Mouse (Mus musculus): ENCODE results near the gene Cytl1.

Gene Cytl1

DNA sequence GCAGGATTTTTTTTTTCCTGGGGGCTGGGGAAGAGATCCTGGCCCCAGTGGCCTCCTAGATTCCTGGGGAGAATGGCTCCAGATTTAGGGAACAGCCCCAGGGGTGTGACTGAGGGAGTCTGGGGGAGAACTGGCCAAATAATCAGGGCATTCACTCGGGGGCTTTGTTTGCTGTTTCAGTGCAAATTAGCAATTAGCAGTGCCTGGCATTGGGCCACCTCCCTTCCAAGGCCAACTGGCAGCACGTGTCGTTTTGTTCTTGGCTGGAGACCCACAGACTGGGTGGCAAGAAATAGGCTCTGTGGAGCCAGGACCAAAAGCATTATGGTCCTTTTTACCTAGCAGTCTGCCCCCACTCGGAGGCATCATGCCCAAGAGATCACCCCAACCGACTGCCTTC is 33.7 kb downstream of the Cytl1 start:
- DNase-seq (ENCODE audit: low spot score) = no peak

- no peak for DNase-seq (ENCODE audit: low spot score)
These were observed 35.6 kb downstream of the Cytl1 start for GRCm38 (mm10) chr5:37770870-37771269.

GRCm38 (mm10) chr5:37774011-37774410 is 38.7 kb downstream of the Cytl1 start:
- DNase-seq (ENCODE audit: low spot score) = no peak

GRCm38 (mm10) chr5:37775681-37776080 is 40.4 kb downstream of the Cytl1 start:
- no peak for DNase-seq (ENCODE audit: low spot score)

- no peak for DNase-seq (ENCODE audit: low spot score)
These were observed 48.0 kb downstream of the Cytl1 start for GRCm38 (mm10) chr5:37783306-37783705.

- no peak for DNase-seq (ENCODE audit: low spot score)
These were observed 49.6 kb downstream of the Cytl1 start for GRCm38 (mm10) chr5:37784847-37785391.

All from MN1 (cell line).